In genomic region chr6:62576200-62576599, GRCm38 (mm10) we compare ENCODE assay signal across 10 mouse cellular contexts.
A peak's percentile ranks its signal among the peaks of the same experiment; 100 is the strongest.
DNase-seq lines count a peak whose midpoint lies in the region; ATAC-seq and TF ChIP-seq lines count a peak whose summit lies in the region.
"Had no signal": no experiment of that assay in that cellular context is flagged by ENCODE, and none has a peak within 500 bp of the region (broad histone marks: within the 10 kb centered on the region; RNA-seq: fewer than 3 reads in every experiment).

No protein-coding gene starts in this region.

- no peak overlapping the region for H3K27ac ChIP-seq in gastrocnemius, adult 2 months
- no peak overlapping the region for H3K27ac ChIP-seq in midbrain, embryonic 13.5 days
- no peak overlapping the region for H3K27ac ChIP-seq in midbrain, embryonic 15.5 days
- H3K27ac ChIP-seq: heart, embryonic 13.5 days; macrophage had no signal

- ATAC-seq in midbrain, embryonic 13.5 days = peak; percentile 48; the same call in 1 of the 2 replicates
- no peak for ATAC-seq in midbrain, embryonic 15.5 days (replicated peaks)
- ATAC-seq in megakaryocyte-erythroid progenitor cell, adult 5-6 weeks (replicated peaks; ENCODE audit: low FRiP score, low TSS enrichment, poor library complexity, severe bottlenecking) = no peak

- H3K4me2 ChIP-seq in midbrain, embryonic 13.5 days (replicated peaks) = no peak overlapping the region
- H3K4me2 ChIP-seq in midbrain, embryonic 15.5 days = no peak overlapping the region
- H3K4me2 ChIP-seq: heart, embryonic 13.5 days had no signal

- no peak for DNase-seq in gastrocnemius, adult 2 months
- DNase-seq in gastrocnemius, postnatal 14 days = no peak
- DNase-seq in cerebellum, postnatal 10 days = peak; percentile 75 to 85
- peak; percentile 44 for DNase-seq in lung, postnatal 10 days
- no peak for DNase-seq in gastrocnemius, postnatal 4 days (ENCODE audit: low spot score in 2 of 2)

- no peak overlapping the region for H3K4me3 ChIP-seq in gastrocnemius, adult 2 months
- H3K4me3 ChIP-seq in midbrain, embryonic 13.5 days (replicated peaks) = no peak overlapping the region
- no peak overlapping the region for H3K4me3 ChIP-seq in midbrain, embryonic 15.5 days
- H3K4me3 ChIP-seq: heart, embryonic 13.5 days had no signal

- H3K9me3 ChIP-seq in midbrain, embryonic 13.5 days = no peaks in the 10 kb centered on the region
- no peaks in the 10 kb centered on the region for H3K9me3 ChIP-seq in midbrain, embryonic 15.5 days

- WGBS in midbrain, embryonic 13.5 days = 28% methylated on average over 5 of the region's 5 CpGs
- WGBS in midbrain, embryonic 15.5 days = 35% methylated on average over 5 of the region's 5 CpGs

- H3K4me1 ChIP-seq in midbrain, embryonic 13.5 days (replicated peaks) = no peaks in the 10 kb centered on the region
- no peaks in the 10 kb centered on the region for H3K4me1 ChIP-seq in midbrain, embryonic 15.5 days
- H3K4me1 ChIP-seq: heart, embryonic 13.5 days had no signal

- H3K9ac ChIP-seq in midbrain, embryonic 13.5 days (replicated peaks) = no peak overlapping the region
- no peak overlapping the region for H3K9ac ChIP-seq in midbrain, embryonic 15.5 days
- H3K9ac ChIP-seq: heart, embryonic 13.5 days had no signal

- peak; percentile 55 for TF ChIP-seq CTCF in gastrocnemius, adult 2 months (IDR thresholded peaks at IDR 0.05)

- no peaks in the 10 kb centered on the region for H3K36me3 ChIP-seq in midbrain, embryonic 13.5 days
- H3K36me3 ChIP-seq in midbrain, embryonic 15.5 days (replicated peaks) = no peaks in the 10 kb centered on the region
- H3K36me3 ChIP-seq: heart, embryonic 13.5 days had no signal

- no peaks in the 10 kb centered on the region for H3K27me3 ChIP-seq in midbrain, embryonic 13.5 days
- no peaks in the 10 kb centered on the region for H3K27me3 ChIP-seq in midbrain, embryonic 15.5 days (replicated peaks)
- H3K27me3 ChIP-seq: heart, embryonic 13.5 days had no signal

- intact Hi-C loops in gastrocnemius, adult 2 months (cut with DNase I) = no loop called here
- intact Hi-C loops in gastrocnemius, postnatal 14 days (cut with DNase I; ENCODE audit: low total_unique reads) = no loop called here

Comparison
In these comparisons a context has a peak if more than half of its experiments do, and no peak if none do; other contexts are left out.
1. DNase-seq: peak in cerebellum, postnatal 10 days (2 of 2) and lung, postnatal 10 days (single experiment); none in gastrocnemius, adult 2 months (single experiment), gastrocnemius, postnatal 14 days (single experiment) and gastrocnemius, postnatal 4 days (0 of 2).